Mouse (Mus musculus): ENCODE measurements around the gene Gm9944. TPM values are rescaled to one million over a fixed set of nuclear protein-coding genes. Genes with fewer than 3 reads are reported as not detected.

Gene Gm9944
- polyA plus RNA-seq, 1 experiment from 2014 or later: not detected

DNA sequence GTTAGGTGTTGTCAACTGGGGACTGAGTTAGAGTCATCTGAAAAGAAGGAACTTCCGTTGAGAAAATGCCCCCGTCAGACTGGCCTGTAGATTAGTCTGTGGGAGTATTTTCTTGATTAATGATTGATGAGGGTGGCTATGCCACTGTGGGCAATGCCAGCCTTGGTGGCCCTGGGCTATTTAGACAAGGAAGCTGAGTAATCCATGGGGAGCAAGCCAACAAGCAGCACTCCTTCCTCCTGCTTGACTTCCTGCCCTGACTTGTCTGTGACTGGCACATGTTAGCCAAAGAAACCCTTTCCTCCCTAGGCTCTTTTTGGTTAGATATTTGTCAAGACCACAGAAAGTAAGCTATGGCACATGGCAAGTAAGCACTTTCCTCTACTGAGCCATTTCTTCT lies 22.4 kb downstream of the Gm9944 start:
- H3K4me2 ChIP-seq (ENCODE audit: low read depth, low read length): no peak overlapping the region
- H3K27me3 ChIP-seq (ENCODE audit: control insufficient read depth, insufficient read depth, low read depth, low read length): no peaks in the 10 kb centered on the region
- H3K27ac ChIP-seq (ENCODE audit: low read length): no peak overlapping the region
- peaks cover 3% of the 10 kb centered on the region for H3K9me3 ChIP-seq (ENCODE audit: control insufficient read depth, low read length)
- no peak overlapping the region for H3K9ac ChIP-seq (ENCODE audit: low read length)
- ATAC-seq (ENCODE audit: low read depth): no peak
- no peak overlapping the region for H3K4me3 ChIP-seq (ENCODE audit: low read length)
- H3K36me3 ChIP-seq (ENCODE audit: control insufficient read depth, insufficient read depth, low read length): no peaks in the 10 kb centered on the region
- no peaks in the 10 kb centered on the region for H3K4me1 ChIP-seq (replicated peaks; ENCODE audit: control insufficient read depth, insufficient read depth, low read length)
- WGBS: 69% methylated on average over 2 of the region's 2 CpGs

DNA sequence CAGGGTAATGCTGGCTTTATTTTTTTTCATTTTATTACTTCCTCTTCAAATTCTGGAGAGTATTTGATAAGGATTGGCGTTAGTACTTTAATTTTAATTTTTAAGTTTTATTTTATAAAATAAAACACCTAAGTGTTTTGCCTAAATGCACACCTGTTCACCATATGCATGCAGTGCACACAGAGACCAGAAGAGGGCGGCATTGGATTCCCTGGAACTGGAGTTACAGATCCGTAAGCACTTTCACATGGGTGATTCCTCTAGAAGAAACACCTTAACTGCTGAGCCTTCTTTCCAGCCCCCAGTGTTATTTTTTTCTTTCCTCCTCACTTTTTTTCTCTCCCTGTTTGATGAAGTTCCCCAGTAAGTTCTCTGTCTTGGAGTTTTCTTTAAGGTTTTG lies 24.2 kb downstream of the Gm9944 start:
- Histone ChIP-seq H3K4me3 (ENCODE audit: low read length) (no peak overlapping the region), H3K27me3 (ENCODE audit: control insufficient read depth, insufficient read depth, low read depth, low read length) (no peaks in the 10 kb centered on the region), H3K4me1 (replicated peaks; ENCODE audit: control insufficient read depth, insufficient read depth, low read length) (no peaks in the 10 kb centered on the region), H3K9me3 (ENCODE audit: control insufficient read depth, low read length) (peaks cover 3% of the 10 kb centered on the region), H3K27ac (ENCODE audit: low read length) (no peak overlapping the region), H3K4me2 (ENCODE audit: low read depth, low read length) (no peak overlapping the region), H3K36me3 (ENCODE audit: control insufficient read depth, insufficient read depth, low read length) (no peaks in the 10 kb centered on the region), H3K9ac (ENCODE audit: low read length) (no peak overlapping the region)
- ATAC-seq (ENCODE audit: low read depth): no peak
- 22% methylated on average over 3 of the region's 3 CpGs for whole genome bisulfite sequencing

DNA sequence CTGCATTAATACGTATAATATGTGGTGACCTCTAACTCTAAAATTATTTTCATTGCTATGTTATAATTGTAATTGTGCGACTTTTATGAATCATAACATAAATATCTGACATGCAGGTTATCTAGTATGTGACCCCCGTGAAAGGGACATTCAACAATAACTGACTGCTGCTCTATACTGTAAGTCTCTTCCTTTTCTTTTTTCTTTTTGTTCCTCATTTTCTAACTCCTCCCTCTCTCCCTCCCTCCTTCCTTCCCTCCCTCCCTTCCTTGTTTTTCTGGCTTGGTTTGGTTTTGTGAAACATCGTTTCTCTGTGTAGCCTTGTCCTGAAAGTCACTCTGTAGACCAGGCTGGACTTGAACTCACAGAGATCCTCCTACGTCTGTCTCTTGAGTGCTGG lies 28.5 kb downstream of the Gm9944 start:
- H3K4me2 ChIP-seq (ENCODE audit: low read depth, low read length): no peak overlapping the region
- H3K9me3 ChIP-seq (ENCODE audit: control insufficient read depth, low read length): no peaks in the 10 kb centered on the region
- H3K36me3 ChIP-seq (ENCODE audit: control insufficient read depth, insufficient read depth, low read length): no peaks in the 10 kb centered on the region
- ATAC-seq (ENCODE audit: low read depth): no peak
- H3K27me3 ChIP-seq (ENCODE audit: control insufficient read depth, insufficient read depth, low read depth, low read length): no peaks in the 10 kb centered on the region
- no peak overlapping the region for H3K27ac ChIP-seq (ENCODE audit: low read length)
- WGBS: 70% methylated on average over 5 of the region's 5 CpGs
- H3K4me3 ChIP-seq (ENCODE audit: low read length): no peak overlapping the region
- H3K4me1 ChIP-seq (replicated peaks; ENCODE audit: control insufficient read depth, insufficient read depth, low read length): no peaks in the 10 kb centered on the region
- H3K9ac ChIP-seq (ENCODE audit: low read length): no peak overlapping the region

DNA sequence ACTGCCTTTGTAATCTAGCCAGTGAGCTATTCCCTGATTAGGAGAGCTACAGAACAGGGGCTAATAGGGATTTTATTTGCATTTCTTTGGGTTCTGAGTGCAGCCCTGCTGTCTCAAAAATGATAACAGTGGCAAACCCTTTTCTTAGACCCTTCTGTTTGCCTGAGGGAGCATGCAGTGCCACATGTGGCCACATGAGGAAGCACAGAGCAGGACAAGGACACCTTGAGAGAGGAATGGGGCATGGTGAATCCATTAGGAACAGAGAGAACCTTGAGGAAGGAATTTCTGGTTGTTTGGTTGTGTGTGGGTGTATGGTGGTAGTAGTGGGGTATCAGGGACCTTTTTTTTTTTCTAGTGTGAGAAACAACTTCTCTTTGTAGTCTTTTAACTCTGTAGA lies 32.5 kb downstream of the Gm9944 start:
- ATAC-seq (ENCODE audit: low read depth): no peak
- H3K4me3 ChIP-seq (ENCODE audit: low read length): no peak overlapping the region
- H3K4me1 ChIP-seq (replicated peaks; ENCODE audit: control insufficient read depth, insufficient read depth, low read length): no peaks in the 10 kb centered on the region
- no peak overlapping the region for H3K27ac ChIP-seq (ENCODE audit: low read length)
- H3K9ac ChIP-seq (ENCODE audit: low read length): no peak overlapping the region
- H3K9me3 ChIP-seq (ENCODE audit: control insufficient read depth, low read length): no peaks in the 10 kb centered on the region
- no peaks in the 10 kb centered on the region for H3K27me3 ChIP-seq (ENCODE audit: control insufficient read depth, insufficient read depth, low read depth, low read length)
- no peaks in the 10 kb centered on the region for H3K36me3 ChIP-seq (ENCODE audit: control insufficient read depth, insufficient read depth, low read length)
- no peak overlapping the region for H3K4me2 ChIP-seq (ENCODE audit: low read depth, low read length)

DNA sequence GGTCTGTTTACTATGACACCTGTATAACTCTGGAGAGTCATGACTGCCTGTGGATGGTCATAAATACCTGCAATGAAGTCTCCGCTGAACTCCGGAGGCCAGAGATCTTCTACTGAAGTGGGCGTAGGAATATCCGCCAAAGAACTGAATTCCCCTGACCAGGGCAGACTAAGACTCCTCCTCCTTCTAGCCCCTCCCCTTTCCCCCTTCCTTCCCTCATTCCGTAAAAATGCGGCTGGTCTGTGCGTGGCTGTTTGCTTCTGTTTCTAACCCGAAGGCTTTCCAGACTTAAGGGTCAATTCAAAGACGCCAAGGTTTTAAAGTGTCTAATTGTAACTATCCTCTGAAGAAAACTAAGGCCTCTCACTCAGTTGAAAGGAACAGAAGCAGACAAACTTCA lies 44.8 kb downstream of the Gm9944 start, which contains the start of gene Pramef12:
Pramef12 (minus strand) TSS at position 175 of the 400 bp plus-strand sequence.
- no peak within 1 kb of the TSS for H3K9ac ChIP-seq (ENCODE audit: low read length)
- H3K4me1 ChIP-seq (replicated peaks; ENCODE audit: control insufficient read depth, insufficient read depth, low read length): no peaks in the 10 kb centered on the region
- no peaks in the 10 kb centered on the region; the same call in 1 of the 2 replicates for H3K9me3 ChIP-seq (ENCODE audit: control insufficient read depth, low read length)
- no peaks in the 10 kb centered on the region for H3K36me3 ChIP-seq (ENCODE audit: control insufficient read depth, insufficient read depth, low read length)
- 59% methylated on average over 9 of the region's 9 CpGs for WGBS
- no peaks in the 10 kb centered on the region for H3K27me3 ChIP-seq (ENCODE audit: control insufficient read depth, insufficient read depth, low read depth, low read length)
- no peak within 1 kb of the TSS for H3K4me3 ChIP-seq (ENCODE audit: low read length)
- no peak for ATAC-seq (ENCODE audit: low read depth)
- no peak within 1 kb of the TSS for H3K27ac ChIP-seq (ENCODE audit: low read length)
- H3K4me2 ChIP-seq (ENCODE audit: low read depth, low read length): no peak within 1 kb of the TSS

DNA sequence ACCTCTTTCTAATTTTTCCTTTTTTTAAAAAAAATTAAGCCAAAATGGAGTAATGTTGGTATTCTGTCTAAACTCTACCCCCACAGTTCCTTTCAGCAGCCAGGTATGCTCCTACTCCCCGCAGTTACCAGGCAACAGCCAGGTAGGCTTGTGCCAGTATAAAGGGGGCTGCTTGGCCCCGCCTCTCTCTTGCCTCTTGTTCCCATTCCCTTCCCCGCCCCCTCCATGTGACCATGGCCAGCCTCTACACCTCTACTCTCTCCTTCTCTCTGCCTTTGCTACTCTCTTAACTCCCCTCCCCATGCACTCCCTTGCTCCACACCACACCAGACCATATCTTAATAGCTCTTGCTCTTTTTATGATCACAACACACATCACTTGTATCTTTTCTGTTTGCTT lies 46.9 kb downstream of the Gm9944 start:
- Histone ChIP-seq H3K4me2 (ENCODE audit: low read depth, low read length) (no peak overlapping the region), H3K27me3 (ENCODE audit: control insufficient read depth, insufficient read depth, low read depth, low read length) (no peaks in the 10 kb centered on the region), H3K27ac (ENCODE audit: low read length) (no peak overlapping the region), H3K36me3 (ENCODE audit: control insufficient read depth, insufficient read depth, low read length) (no peaks in the 10 kb centered on the region), H3K9me3 (ENCODE audit: control insufficient read depth, low read length) (no peaks in the 10 kb centered on the region; the same call in 1 of the 2 replicates), H3K4me1 (replicated peaks; ENCODE audit: control insufficient read depth, insufficient read depth, low read length) (no peaks in the 10 kb centered on the region), H3K9ac (ENCODE audit: low read length) (no peak overlapping the region), H3K4me3 (ENCODE audit: low read length) (no peak overlapping the region)
- no peak for ATAC-seq (ENCODE audit: low read depth)
- WGBS: 54% methylated on average over 3 of the region's 3 CpGs

DNA sequence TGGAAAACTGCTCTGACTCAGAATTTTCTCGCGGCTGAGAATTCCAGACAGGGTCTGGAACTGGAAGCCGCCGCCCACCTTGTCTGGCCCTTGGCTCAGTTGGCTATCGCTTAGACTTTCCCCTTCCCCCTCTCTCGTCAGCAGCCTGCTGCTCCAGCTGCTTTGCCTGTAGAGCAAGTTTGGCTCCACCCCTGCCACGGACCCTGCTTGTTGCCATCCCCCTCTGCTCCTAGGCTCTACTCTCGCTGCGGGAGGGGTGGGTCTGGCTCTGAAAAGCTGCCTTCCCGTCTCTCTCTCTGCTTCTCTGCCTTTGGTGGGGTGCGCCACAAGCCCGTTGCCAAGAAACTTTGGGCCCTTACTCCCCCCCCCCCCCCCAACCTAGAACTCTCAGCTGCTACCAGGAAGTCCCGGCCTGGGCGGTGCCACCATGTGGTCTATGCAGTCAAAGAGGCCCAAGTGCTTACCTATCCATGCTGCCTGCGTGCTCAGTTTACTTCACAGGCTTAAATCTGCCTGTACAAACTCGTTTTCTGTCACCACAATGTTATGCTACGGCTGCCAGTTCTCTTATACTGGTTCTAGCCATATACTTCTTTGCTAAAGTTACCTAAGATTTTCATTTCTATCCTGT lies 48.5 kb downstream of the Gm9944 start:
- 4% methylated on average over 17 of the region's 17 CpGs for WGBS
- ATAC-seq (ENCODE audit: low read depth): peak; percentile 90

More for the DNA sequence above, 48.5 kb downstream of the Gm9944 start:
- peak overlapping the region; percentile 51 for H3K9ac ChIP-seq (ENCODE audit: low read length)
- H3K4me3 ChIP-seq (ENCODE audit: low read length): peak overlapping the region; percentile 39
- H3K4me2 ChIP-seq (ENCODE audit: low read depth, low read length): peak overlapping the region; percentile 55
- H3K27me3 ChIP-seq (ENCODE audit: control insufficient read depth, insufficient read depth, low read depth, low read length): no peaks in the 10 kb centered on the region
- H3K4me1 ChIP-seq (replicated peaks; ENCODE audit: control insufficient read depth, insufficient read depth, low read length): no peaks in the 10 kb centered on the region
- H3K9me3 ChIP-seq (ENCODE audit: control insufficient read depth, low read length): no peaks in the 10 kb centered on the region; the same call in 1 of the 2 replicates
- peak overlapping the region; percentile 43; the same call in 1 of the 2 replicates for H3K27ac ChIP-seq (ENCODE audit: low read length)
- no peaks in the 10 kb centered on the region for H3K36me3 ChIP-seq (ENCODE audit: control insufficient read depth, insufficient read depth, low read length)

Other genes with a start within 250 kb of the Gm9944 start
- not detected in 2 replicates for gene C87977, start 240.0 kb downstream of the Gm9944 start, polyA plus RNA-seq (2015; fragmentation: Nextera tagmentation; extraction: Ambion mirVana)
- not detected in 2 replicates for gene Pramel5, start 172.8 kb downstream of the Gm9944 start, polyA plus RNA-seq (2015; fragmentation: Nextera tagmentation; extraction: Ambion mirVana)
- gene Gm13128, start 123.1 kb downstream of the Gm9944 start, polyA plus RNA-seq (2015; fragmentation: Nextera tagmentation; extraction: Ambion mirVana): not detected in 2 replicates
- gene Gm13119, start 95.4 kb downstream of the Gm9944 start, polyA plus RNA-seq (2015; fragmentation: Nextera tagmentation; extraction: Ambion mirVana): not detected in 2 replicates
- not detected in 2 replicates for gene Pramef20, start 75.4 kb downstream of the Gm9944 start, polyA plus RNA-seq (2015; fragmentation: Nextera tagmentation; extraction: Ambion mirVana)
- 0.06 and 0.09 TPM in 2 replicates for gene Pramef12, start 44.9 kb downstream of the Gm9944 start, polyA plus RNA-seq (2015; fragmentation: Nextera tagmentation; extraction: Ambion mirVana)
- gene 1700012P22Rik, start 14.5 kb downstream of the Gm9944 start, polyA plus RNA-seq (2015; fragmentation: Nextera tagmentation; extraction: Ambion mirVana): not detected in 2 replicates
- gene Aadacl3, start 10.4 kb upstream of the Gm9944 start, polyA plus RNA-seq (2015; fragmentation: Nextera tagmentation; extraction: Ambion mirVana): not detected in 2 replicates
- not detected in 2 replicates for gene 9430007A20Rik, start 66.5 kb upstream of the Gm9944 start, polyA plus RNA-seq (2015; fragmentation: Nextera tagmentation; extraction: Ambion mirVana)
- not detected in 2 replicates for gene Gm13124, start 111.8 kb upstream of the Gm9944 start, polyA plus RNA-seq (2015; fragmentation: Nextera tagmentation; extraction: Ambion mirVana)
- gene Aadacl4, start 160.4 kb upstream of the Gm9944 start, polyA plus RNA-seq (2015; fragmentation: Nextera tagmentation; extraction: Ambion mirVana): not detected in 2 replicates
- not detected in 2 replicates for gene Gm436, start 233.1 kb upstream of the Gm9944 start, polyA plus RNA-seq (2015; fragmentation: Nextera tagmentation; extraction: Ambion mirVana)

All from lung, embryonic 16.5 days (tissue).